Mouse (Mus musculus) 3T3-L1 (cell line): ENCODE measurements around the gene 1700029H14Rik.

Experiments used
- DNase-seq: peaks from one replicate; pipeline ENCODE4 v3.0.0-alpha.2; 2015; ENCODE audit warnings: low read depth, low spot score

1700029H14Rik gene

GRCm38 (mm10) chr8:13562118-13562517 lies at the start of gene 1700029H14Rik:
Gene 1700029H14Rik, minus strand, starts transcription at chr8:13562461.
- DNase-seq: no peak

GRCm38 (mm10) chr8:13611702-13612101 lies 49.4 kb upstream of the 1700029H14Rik start:
- DNase-seq: no peak

- no peak for DNase-seq
Measured at GRCm38 (mm10) chr8:13609971-13610370, 47.7 kb upstream of the 1700029H14Rik start.

- no peak for DNase-seq
Measured at GRCm38 (mm10) chr8:13608946-13609345, 46.7 kb upstream of the 1700029H14Rik start.

- DNase-seq: no peak
Measured at GRCm38 (mm10) chr8:13605920-13606480, 43.7 kb upstream of the 1700029H14Rik start.

- DNase-seq: peak; percentile 61
Measured at GRCm38 (mm10) chr8:13602621-13603020, 40.4 kb upstream of the 1700029H14Rik start.

GRCm38 (mm10) chr8:13601166-13601565 lies 38.9 kb upstream of the 1700029H14Rik start:
- DNase-seq: no peak

- DNase-seq: no peak
Measured at GRCm38 (mm10) chr8:13600716-13601115, 38.5 kb upstream of the 1700029H14Rik start.

- DNase-seq: no peak
Measured at GRCm38 (mm10) chr8:13600204-13600603, 37.9 kb upstream of the 1700029H14Rik start.

- DNase-seq: no peak
Measured at GRCm38 (mm10) chr8:13597777-13598176, 35.5 kb upstream of the 1700029H14Rik start.

GRCm38 (mm10) chr8:13595861-13596260 lies 33.6 kb upstream of the 1700029H14Rik start:
- peak; percentile 20 for DNase-seq

GRCm38 (mm10) chr8:13594884-13595323 lies 32.6 kb upstream of the 1700029H14Rik start:
- DNase-seq: peak; percentile 82

- no peak for DNase-seq
Measured at GRCm38 (mm10) chr8:13593340-13593739, 31.1 kb upstream of the 1700029H14Rik start.

GRCm38 (mm10) chr8:13591246-13591645 lies 29.0 kb upstream of the 1700029H14Rik start:
- no peak for DNase-seq

- DNase-seq: no peak
Measured at GRCm38 (mm10) chr8:13589071-13589470, 26.8 kb upstream of the 1700029H14Rik start.

- DNase-seq: no peak
Measured at GRCm38 (mm10) chr8:13584652-13585051, 22.4 kb upstream of the 1700029H14Rik start.

- DNase-seq: no peak
Measured at GRCm38 (mm10) chr8:13577869-13578268, 15.6 kb upstream of the 1700029H14Rik start.

- no peak for DNase-seq
Measured at GRCm38 (mm10) chr8:13571999-13572398, 9.7 kb upstream of the 1700029H14Rik start.

- DNase-seq: no peak
Measured at GRCm38 (mm10) chr8:13557526-13557925, 4.7 kb downstream of the 1700029H14Rik start.

GRCm38 (mm10) chr8:13551574-13551830 lies 10.8 kb downstream of the 1700029H14Rik start:
- no peak for DNase-seq

- peak; percentile 98 for DNase-seq
Measured at GRCm38 (mm10) chr8:13550718-13551573, 11.3 kb downstream of the 1700029H14Rik start.

- DNase-seq: peak; percentile 87
Measured at GRCm38 (mm10) chr8:13548831-13549230, 13.4 kb downstream of the 1700029H14Rik start.

GRCm38 (mm10) chr8:13548235-13548634 lies 14.0 kb downstream of the 1700029H14Rik start:
- DNase-seq: peak; percentile 75
